Mouse (Mus musculus): ENCODE measurements around the gene Ddx39b. TPM values are rescaled to one million over a fixed set of nuclear protein-coding genes. Genes with fewer than 3 reads are reported as not detected.

Gene Ddx39b
- polyA plus RNA-seq, 1 experiment from 2014 or later: 334 TPM

- no peak for ATAC-seq (ENCODE audit: low FRiP score)
- H3K9ac ChIP-seq (replicated peaks): peak overlapping the region; percentile 38; the same call in 1 of the 2 replicates
- 13% methylated on average over 17 of the region's 17 CpGs for WGBS
These were observed 16.4 kb downstream of the Ddx39b start for GRCm38 (mm10) chr17:35257824-35258491.

GRCm38 (mm10) chr17:35258492-35259478 lies 17.2 kb downstream of the Ddx39b start:
- ATAC-seq (ENCODE audit: low FRiP score): no peak
- H3K9me3 ChIP-seq (replicated peaks): no peaks in the 10 kb centered on the region
- no peak overlapping the region for H3K9ac ChIP-seq (replicated peaks)
- peaks cover 8% of the 10 kb centered on the region for H3K36me3 ChIP-seq
- 60% methylated on average over 13 of the region's 14 CpGs for WGBS
- no peak overlapping the region for H3K27ac ChIP-seq (replicated peaks)
- peaks cover 13% of the 10 kb centered on the region for H3K4me1 ChIP-seq
- peaks cover 6% of the 10 kb centered on the region; the same call in 1 of the 2 replicates for H3K27me3 ChIP-seq (replicated peaks)
- H3K4me3 ChIP-seq (replicated peaks): no peak overlapping the region
- H3K4me2 ChIP-seq: peak overlapping the region; percentile 51; the same call in 1 of the 2 replicates

More at GRCm38 (mm10) chr17:35257824-35258491, 16.4 kb downstream of the Ddx39b start:
- Histone ChIP-seq H3K27me3 (replicated peaks) (peaks cover 6% of the 10 kb centered on the region; the same call in 1 of the 2 replicates), H3K36me3 (peaks cover 17% of the 10 kb centered on the region), H3K27ac (replicated peaks) (no peak overlapping the region), H3K4me3 (replicated peaks) (peak overlapping the region; percentile 23), H3K4me1 (peaks cover 9% of the 10 kb centered on the region; the same call in 1 of the 2 replicates), H3K9me3 (replicated peaks) (no peaks in the 10 kb centered on the region), H3K4me2 (peak overlapping the region; percentile 51)

GRCm38 (mm10) chr17:35259621-35260020 lies 18.1 kb downstream of the Ddx39b start:
- Histone ChIP-seq H3K9ac (replicated peaks) (no peak overlapping the region), H3K9me3 (replicated peaks) (no peaks in the 10 kb centered on the region), H3K36me3 (no peaks in the 10 kb centered on the region; the same call in 1 of the 2 replicates), H3K4me1 (peaks cover 20% of the 10 kb centered on the region), H3K27ac (replicated peaks) (no peak overlapping the region), H3K27me3 (replicated peaks) (peaks cover 6% of the 10 kb centered on the region; the same call in 1 of the 2 replicates), H3K4me2 (no peak overlapping the region), H3K4me3 (replicated peaks) (no peak overlapping the region)
- WGBS: 74% methylated on average over 4 of the region's 4 CpGs
- ATAC-seq (ENCODE audit: low FRiP score): no peak

- Histone ChIP-seq H3K9ac (replicated peaks) (no peak overlapping the region), H3K4me1 (peaks cover 20% of the 10 kb centered on the region), H3K9me3 (replicated peaks) (no peaks in the 10 kb centered on the region), H3K4me2 (no peak overlapping the region), H3K36me3 (no peaks in the 10 kb centered on the region), H3K27ac (replicated peaks) (no peak overlapping the region), H3K27me3 (replicated peaks) (peaks cover 6% of the 10 kb centered on the region; the same call in 1 of the 2 replicates), H3K4me3 (replicated peaks) (no peak overlapping the region)
- no peak for ATAC-seq (ENCODE audit: low FRiP score)
- 78% methylated on average over 13 of the region's 13 CpGs for WGBS
These were observed 20.1 kb downstream of the Ddx39b start for GRCm38 (mm10) chr17:35261651-35262050.

GRCm38 (mm10) chr17:35262664-35263522 lies 21.3 kb downstream of the Ddx39b start, which contains the start of gene H2-D1:
H2-D1 (plus strand) TSS chr17:35262730.
- H3K27ac ChIP-seq (replicated peaks): peak within 1 kb of the TSS; percentile 39; the same call in 1 of the 2 replicates

GRCm38 (mm10) chr17:35263523-35263883 lies 22.0 kb downstream of the Ddx39b start:
- Histone ChIP-seq H3K4me3 (replicated peaks) (peak overlapping the region; percentile 71), H3K4me2 (peak overlapping the region; percentile 92), H3K27me3 (replicated peaks) (peaks cover 6% of the 10 kb centered on the region; the same call in 1 of the 2 replicates), H3K9me3 (replicated peaks) (no peaks in the 10 kb centered on the region), H3K4me1 (peaks cover 16% of the 10 kb centered on the region), H3K9ac (replicated peaks) (peak overlapping the region; percentile 71), H3K36me3 (peaks cover 3% of the 10 kb centered on the region; the same call in 1 of the 2 replicates), H3K27ac (replicated peaks) (no peak overlapping the region; the same call in 1 of the 2 replicates)
- ATAC-seq (ENCODE audit: low FRiP score): peak; percentile 49
- under 1% methylated on average over 26 of the region's 31 CpGs for WGBS

More at GRCm38 (mm10) chr17:35262664-35263522, 21.3 kb downstream of the Ddx39b start, which contains the start of gene H2-D1:
- H3K36me3 ChIP-seq: peaks cover 3% of the 10 kb centered on the region; the same call in 1 of the 2 replicates
- WGBS: under 1% methylated on average over 63 of the region's 73 CpGs
- H3K9me3 ChIP-seq (replicated peaks): no peaks in the 10 kb centered on the region
- H3K4me2 ChIP-seq: peak within 1 kb of the TSS; percentile 92
- ATAC-seq (ENCODE audit: low FRiP score): peak; percentile 94
- peak within 1 kb of the TSS; percentile 71 for H3K9ac ChIP-seq (replicated peaks)
- peak within 1 kb of the TSS; percentile 71 for H3K4me3 ChIP-seq (replicated peaks)
- peaks cover 18% of the 10 kb centered on the region for H3K4me1 ChIP-seq
- peaks cover 6% of the 10 kb centered on the region; the same call in 1 of the 2 replicates for H3K27me3 ChIP-seq (replicated peaks)

GRCm38 (mm10) chr17:35267399-35268086 lies 26.0 kb downstream of the Ddx39b start:
- peaks cover 13% of the 10 kb centered on the region for H3K4me1 ChIP-seq
- no peak overlapping the region for H3K4me2 ChIP-seq
- WGBS: 76% methylated on average over 1 of the region's 1 CpGs
- no peak overlapping the region for H3K9ac ChIP-seq (replicated peaks)
- no peaks in the 10 kb centered on the region for H3K27me3 ChIP-seq (replicated peaks)
- no peak overlapping the region for H3K4me3 ChIP-seq (replicated peaks)
- no peak overlapping the region for H3K27ac ChIP-seq (replicated peaks)
- peaks cover 3% of the 10 kb centered on the region; the same call in 1 of the 2 replicates for H3K36me3 ChIP-seq
- H3K9me3 ChIP-seq (replicated peaks): no peaks in the 10 kb centered on the region
- ATAC-seq (ENCODE audit: low FRiP score): no peak

GRCm38 (mm10) chr17:35269653-35270347 lies 28.3 kb downstream of the Ddx39b start:
- peaks cover 3% of the 10 kb centered on the region; the same call in 1 of the 2 replicates for H3K36me3 ChIP-seq
- no peak for ATAC-seq (ENCODE audit: low FRiP score)
- H3K4me2 ChIP-seq: no peak overlapping the region
- no peak overlapping the region for H3K4me3 ChIP-seq (replicated peaks)
- no peak overlapping the region for H3K27ac ChIP-seq (replicated peaks)
- no peaks in the 10 kb centered on the region for H3K27me3 ChIP-seq (replicated peaks)
- H3K9me3 ChIP-seq (replicated peaks): no peaks in the 10 kb centered on the region
- 28% methylated on average over 3 of the region's 3 CpGs for WGBS
- H3K9ac ChIP-seq (replicated peaks): no peak overlapping the region
- no peaks in the 10 kb centered on the region for H3K4me1 ChIP-seq

- WGBS: 70% methylated on average over 3 of the region's 3 CpGs
- H3K36me3 ChIP-seq: no peaks in the 10 kb centered on the region
These were observed 30.7 kb downstream of the Ddx39b start for GRCm38 (mm10) chr17:35272249-35272648.

GRCm38 (mm10) chr17:35274770-35275169 lies 33.2 kb downstream of the Ddx39b start:
- H3K27me3 ChIP-seq (replicated peaks): 0 out of 2 replicates have a peak, but pooled peaks cover 5% of the 10 kb centered on the region
- H3K9me3 ChIP-seq (replicated peaks): no peaks in the 10 kb centered on the region
- H3K36me3 ChIP-seq: no peaks in the 10 kb centered on the region
- 7% methylated on average over 11 of the region's 11 CpGs for WGBS
- no peak overlapping the region for H3K27ac ChIP-seq (replicated peaks)
- no peak overlapping the region for H3K9ac ChIP-seq (replicated peaks)
- no peak overlapping the region for H3K4me2 ChIP-seq
- peak; percentile 74; the same call in 1 of the 2 replicates for ATAC-seq (ENCODE audit: low FRiP score)
- no peak overlapping the region for H3K4me3 ChIP-seq (replicated peaks)
- no peaks in the 10 kb centered on the region for H3K4me1 ChIP-seq

More at GRCm38 (mm10) chr17:35272249-35272648, 30.7 kb downstream of the Ddx39b start:
- H3K27me3 ChIP-seq (replicated peaks): 0 out of 2 replicates have a peak, but pooled peaks cover 5% of the 10 kb centered on the region
- ATAC-seq (ENCODE audit: low FRiP score): no peak
- no peak overlapping the region for H3K4me3 ChIP-seq (replicated peaks)
- no peaks in the 10 kb centered on the region for H3K9me3 ChIP-seq (replicated peaks)
- H3K27ac ChIP-seq (replicated peaks): no peak overlapping the region
- H3K4me1 ChIP-seq: no peaks in the 10 kb centered on the region
- H3K4me2 ChIP-seq: no peak overlapping the region
- no peak overlapping the region for H3K9ac ChIP-seq (replicated peaks)

All from neural tube, embryonic 15.5 days (tissue).